Mouse (Mus musculus) layer of hippocampus, postnatal 25 days (tissue): ENCODE results near the gene Jmjd6. TPM values are rescaled to one million over a fixed set of nuclear protein-coding genes. Genes with fewer than 3 reads are reported as not detected.
"Not testable (repeated sequence)": the region's sequence is repeated elsewhere in the genome, so short reads cannot be mapped to it uniquely, and the experiment has no call there.

Experiments
- DNase-seq, 2 experiments: peaks; one replicate each; pipeline ENCODE4 v3.0.0; 2022; ENCODE audit warnings: mixed read lengths in 2 of 2, low spot score in 1 of 2; ENCODE audit errors: extremely low spot score in 1 of 2
- total RNA-seq, 2 experiments: library from RNA; stranded (reverse); gene quantifications; 2 replicates each; pipeline ENCODE4 v1.2.3; 2021

Jmjd6 gene
- total RNA-seq, 2 experiments from 2014 or later = 30.3 TPM

DNA sequence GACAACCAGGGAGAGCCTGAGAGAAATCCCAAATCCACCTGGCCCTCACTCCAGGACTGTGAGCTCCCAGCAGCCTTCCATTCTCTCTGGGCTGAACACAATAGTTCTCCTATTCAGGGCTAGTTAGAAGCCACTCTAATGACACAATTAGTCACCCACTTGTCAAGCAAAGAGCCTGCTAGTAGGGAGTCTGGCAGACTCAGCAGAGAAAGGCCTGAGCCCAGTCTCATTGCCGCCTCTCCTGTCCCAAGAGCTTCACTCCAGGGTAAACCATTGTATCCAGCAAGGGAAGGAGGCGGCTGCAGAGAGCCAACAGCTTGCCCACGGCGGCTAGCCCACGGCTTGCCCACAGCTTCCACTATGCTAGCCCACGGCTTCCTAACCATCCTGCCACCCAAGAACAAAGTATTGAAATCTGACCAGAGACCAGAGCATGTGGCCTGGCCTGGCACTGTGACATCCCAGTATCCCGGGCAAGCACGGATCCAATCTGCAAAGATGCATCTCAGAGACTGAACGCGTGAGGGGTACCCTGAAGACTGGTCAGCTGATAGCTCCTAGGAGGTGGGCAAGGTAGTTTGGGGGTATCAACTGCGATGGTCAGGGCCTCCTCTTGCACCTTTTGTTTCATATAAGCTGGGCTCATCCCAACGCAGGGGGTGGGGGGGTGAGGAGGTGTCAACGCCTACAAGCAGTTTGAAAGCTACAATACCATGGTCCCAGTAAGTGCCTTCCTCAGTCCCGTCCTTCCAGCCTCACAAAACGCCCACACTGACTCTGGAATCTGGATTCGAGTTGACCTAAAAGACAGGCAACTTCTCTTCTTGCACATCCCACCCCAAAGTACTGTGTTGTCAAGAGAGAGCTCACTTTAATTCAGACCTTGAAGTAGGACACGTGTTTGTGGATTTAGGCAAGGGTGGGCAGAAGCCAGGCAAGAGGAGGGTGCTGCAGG, 16.4 kb downstream of the Jmjd6 start:
- DNase-seq = no peak

DNA sequence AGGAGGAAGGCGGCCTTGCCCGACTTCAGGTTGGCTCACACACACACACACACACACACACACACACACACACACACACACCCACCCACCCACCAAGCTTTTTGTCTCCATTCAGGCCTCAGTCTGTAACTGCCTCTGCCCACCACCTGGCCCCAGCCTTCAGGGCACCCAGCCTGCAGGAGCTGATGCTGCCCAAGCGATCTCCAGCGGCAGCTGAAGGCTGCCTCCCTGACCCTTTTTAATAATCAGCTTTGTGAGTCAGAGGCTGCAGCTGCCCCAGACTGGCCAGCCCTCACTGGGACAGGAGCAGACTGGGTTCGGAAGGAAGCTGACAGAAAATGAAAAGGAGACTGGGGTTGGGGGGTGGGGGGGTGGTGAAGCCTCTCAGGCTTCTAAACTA, 18.0 kb downstream of the Jmjd6 start:
- no peak for DNase-seq

DNA sequence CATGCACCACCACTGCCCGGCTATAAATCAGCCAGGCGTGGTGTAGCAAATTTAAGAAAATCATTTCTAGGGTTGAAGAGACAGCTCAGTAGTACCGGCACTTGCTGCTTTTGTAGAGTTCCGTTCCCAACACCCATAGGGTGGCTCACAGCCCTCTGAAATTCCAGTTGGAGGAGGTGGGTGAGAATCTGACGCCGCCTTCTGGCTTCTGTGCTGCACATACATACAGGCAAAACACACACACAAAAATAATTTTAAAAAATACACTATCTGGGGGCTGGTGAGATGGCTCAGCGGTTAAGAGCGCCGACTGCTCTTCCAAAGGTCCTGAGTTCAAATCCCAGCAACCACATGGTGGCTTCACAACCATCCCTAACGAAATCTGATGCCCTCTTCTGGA, 19.4 kb downstream of the Jmjd6 start:
- not testable (repeated sequence) for DNase-seq

DNA sequence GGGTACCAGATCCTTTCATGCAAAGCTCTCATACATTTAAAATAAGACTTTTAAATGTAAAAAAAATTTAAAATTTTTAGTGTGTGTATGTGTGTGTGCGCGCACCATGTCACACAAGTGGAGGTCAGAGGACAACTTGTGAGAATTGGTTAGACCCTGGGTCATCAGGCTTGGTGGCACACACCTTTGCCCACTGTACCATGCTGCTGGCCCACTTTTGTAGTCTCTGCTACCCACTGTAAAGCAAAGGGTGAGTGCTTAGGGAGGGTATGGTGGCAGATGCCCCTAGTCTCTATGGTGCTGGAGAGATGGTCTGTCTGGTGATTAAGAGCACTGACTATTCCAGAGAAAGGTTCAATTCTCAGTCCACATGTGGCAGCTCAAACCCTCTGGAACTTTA, 20.0 kb downstream of the Jmjd6 start:
- DNase-seq = no peak

DNA sequence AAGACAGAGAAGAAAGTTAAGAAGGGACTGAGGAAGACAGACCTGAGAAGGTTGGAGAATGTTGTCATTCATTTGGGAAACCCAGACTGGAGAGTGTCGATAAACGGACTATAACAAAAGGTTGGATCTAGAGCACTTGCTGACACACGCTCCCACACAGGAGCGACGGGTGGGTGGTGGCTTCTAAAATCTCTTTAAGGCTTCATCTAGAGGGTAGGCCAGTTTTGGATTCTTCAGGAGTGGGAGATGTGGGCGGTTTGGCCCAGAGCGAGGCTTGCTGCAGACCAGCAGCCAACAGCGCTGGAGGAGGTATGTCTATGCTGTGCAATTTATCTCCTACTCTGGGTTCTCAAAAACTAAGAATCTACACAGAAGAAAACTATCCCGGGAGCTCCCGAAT, 20.6 kb downstream of the Jmjd6 start:
- no peak for DNase-seq

DNA sequence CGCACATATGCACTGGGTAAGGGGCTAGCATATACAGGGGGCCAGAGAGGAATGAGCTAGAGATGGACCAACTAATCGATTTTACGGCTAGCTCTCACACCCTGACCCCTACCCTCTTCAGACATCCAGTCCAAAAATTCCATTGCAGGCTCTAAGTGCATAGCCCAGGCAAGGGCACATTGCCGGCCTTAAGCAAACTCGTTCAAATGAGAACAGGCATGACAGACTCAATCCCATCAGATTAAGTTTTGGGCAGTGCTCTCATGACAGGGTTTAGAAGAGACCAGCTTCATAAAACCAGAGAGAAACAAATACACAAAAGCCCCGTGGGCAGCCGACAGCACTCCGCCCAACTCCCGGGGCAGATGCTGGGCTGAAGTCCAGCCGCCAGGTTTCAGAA, 21.0 kb downstream of the Jmjd6 start:
- no peak for DNase-seq

DNA sequence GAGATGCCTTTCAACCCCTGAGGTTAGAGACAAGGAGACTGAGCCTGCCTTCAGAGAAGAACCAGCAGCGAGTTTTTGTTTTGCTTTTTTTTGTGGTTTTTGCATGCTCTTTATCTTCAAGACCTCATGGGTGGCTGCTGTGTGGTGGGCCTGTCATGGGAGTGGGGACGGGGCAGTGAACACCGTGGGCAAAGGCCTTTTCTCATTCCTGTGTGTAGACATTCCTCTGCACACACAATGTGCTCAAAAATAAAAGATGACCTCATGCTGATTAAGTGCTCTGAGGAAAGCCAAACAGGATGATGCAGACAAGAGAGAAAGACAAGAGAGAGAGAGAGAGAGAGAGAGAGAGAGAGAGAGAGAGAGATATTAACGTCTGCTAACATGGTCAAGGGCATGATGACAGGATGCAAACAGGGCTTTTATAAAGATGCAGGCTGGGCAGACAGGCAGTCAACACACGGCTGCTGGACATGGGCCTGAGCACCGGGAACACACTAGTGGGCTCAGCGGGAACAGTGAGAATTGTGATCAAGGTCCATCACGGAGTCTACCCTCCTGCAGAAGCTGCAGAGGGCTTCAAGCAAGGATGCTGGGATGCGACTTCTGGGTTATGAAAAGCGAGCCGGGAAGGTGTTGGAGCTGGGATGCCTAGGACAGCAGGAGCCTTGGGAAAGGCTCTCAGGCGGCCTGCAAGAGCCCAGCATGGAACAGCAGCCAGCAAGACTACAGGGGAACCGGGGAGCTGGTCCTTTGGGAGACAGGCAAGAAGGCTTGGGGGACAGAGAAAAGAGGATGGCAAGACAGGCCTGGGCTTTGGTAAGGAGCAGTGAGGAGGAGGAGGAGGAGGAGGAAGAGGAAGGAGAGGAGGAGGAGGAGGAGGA, 21.9 kb downstream of the Jmjd6 start:
- no peak for DNase-seq

DNA sequence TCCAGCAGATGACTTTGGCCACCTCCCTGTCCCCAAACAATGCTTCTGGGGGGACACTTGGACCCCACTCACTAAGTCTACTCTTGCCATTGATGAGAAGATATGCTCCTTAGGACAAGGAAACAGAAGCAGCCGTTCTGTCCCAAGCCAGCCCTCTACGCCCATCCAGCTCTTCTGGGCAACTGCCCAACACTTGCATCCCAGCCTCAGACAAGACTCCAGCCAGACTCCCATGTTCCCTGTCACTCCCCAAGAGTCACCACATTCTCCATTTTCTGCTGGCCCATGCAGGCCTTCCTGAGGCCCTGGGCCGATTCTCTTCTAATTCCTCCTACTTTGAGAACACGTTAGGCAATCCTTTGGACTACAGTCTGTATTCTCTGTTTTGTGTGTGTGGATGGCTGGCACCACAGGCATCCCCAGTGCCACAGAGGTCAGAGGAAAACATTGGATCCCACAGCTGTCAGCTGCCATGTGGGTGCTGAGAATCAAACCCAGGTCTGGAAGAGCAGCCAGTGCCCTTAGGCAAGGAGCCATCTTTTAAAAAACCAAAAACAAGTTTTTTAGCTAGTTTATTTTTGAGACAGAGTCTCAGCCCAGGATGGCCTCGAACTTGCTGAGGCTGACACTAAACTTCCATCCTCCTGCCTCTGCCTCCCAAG, 23.2 kb downstream of the Jmjd6 start:
- no peak for DNase-seq

DNA sequence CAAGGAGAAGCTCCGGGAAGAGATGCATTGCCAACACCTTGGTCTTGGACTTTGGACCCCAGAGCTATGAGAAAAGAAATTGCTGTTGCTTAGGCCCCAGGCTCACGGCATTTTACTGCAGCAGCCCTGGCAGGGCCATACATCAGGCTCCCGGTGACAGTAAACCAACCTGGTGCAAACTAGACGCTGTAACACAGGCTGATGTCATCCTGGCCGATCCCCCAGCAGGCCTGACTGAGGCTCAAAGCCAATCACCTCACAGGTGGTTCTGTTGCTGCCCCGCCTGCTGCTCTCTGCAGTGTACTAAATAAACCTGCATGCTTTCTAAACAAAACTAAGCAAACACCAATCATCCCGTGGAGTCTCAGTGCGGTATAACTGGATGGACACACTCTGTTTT, 24.5 kb downstream of the Jmjd6 start:
- no peak for DNase-seq

DNA sequence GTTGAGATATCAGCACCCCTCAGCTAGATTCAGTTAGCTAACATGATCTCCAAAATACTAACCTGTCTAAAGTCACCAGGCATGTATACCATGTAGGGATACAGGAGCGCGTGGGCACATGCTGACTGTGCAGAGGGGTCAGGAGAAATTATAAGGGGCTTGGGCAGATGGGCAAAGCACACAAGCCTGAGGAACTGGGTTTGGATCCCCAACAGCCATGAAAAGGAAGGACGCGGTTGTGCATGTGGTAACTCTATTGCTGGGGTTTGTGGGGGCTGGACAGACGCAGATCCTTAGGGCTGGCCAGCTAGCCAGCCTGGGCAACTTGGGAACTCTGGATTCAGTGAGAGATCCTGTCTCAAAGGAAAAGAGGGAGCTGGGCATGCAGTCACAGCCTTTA, 25.7 kb downstream of the Jmjd6 start:
- DNase-seq = no peak

DNA sequence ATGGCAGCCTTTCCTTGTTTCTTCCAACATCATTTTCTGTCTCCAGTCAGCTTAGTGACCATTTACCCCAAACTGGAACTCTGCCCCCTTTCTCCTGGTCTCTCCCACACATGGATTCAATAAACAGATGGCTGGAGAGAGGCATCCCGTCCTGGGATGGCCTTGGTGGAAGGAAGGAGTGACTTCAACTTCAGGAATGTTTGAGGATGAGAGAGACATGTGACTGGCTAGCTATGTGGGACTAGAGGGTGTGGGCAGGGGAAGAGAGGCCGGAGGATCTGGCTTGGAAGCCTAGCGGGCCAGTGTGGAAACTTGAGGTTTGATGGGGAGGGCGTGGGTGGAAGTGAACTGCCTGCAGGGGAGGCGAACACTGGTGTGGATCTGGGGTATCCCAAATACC, 26.5 kb downstream of the Jmjd6 start:
- no peak for DNase-seq

DNA sequence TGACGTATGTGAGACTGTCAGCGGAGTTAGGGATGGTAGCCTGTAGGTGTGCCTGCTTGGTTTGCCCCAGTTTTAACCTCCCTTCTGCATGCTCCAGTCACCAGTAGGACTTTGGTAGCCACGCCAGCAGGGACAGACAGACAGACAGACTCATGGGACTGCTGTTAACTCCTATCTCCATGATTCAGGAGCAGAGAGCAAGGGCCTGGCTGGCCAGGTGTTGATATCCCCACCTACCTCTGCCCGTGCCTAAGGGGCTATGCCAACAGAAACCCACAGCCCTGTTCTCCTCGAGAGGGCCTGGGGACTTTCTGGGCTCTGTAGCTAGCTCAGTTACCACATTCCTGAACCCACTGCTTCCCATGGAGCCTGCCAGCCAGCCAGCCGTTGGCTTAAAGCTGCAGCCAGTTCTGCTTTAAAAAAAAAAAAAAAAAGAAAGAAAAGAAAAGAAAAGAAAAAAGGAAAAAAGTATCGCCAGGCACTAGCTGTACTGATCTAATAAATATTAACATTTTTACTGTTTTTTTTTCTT, 28.3 kb downstream of the Jmjd6 start:
- DNase-seq = no peak

DNA sequence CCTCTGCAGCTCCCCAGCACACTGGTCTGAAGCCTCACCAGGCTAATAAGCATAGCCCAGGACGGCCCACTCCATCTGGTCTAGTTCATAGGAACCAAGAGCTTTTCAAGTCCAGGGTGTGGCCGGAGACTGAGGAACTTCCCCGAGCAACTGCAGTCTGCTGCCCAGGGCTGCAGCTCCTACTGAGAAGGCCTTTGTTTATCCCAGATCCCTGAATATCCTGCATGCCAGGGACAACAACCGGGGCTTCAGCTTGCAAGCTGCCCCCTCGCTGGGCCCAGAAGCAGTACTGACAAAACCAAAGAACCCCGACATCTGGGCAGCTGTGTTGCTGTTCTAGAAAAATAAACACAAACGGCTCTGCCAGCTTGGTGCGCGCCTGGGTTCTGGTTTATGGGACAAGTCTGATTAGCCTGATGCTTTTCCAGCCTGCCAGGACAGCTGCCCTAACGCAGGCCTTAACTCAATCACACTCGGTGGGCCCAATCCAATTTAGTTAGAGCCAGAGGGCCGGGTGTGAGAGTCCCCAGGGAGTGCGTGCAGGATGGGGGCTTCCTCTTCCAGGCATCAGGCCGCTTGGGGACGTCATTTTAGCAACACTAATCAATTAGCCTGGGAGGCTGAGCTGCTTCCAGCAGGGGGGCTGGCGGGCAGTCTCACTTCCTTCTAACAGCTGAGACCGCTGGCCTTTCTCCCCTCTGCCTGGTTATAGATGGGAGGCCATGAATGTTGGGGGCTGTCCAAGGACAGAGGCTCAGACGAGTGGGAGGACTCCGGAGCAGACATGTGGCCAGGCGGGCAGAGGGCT, 29.0 kb downstream of the Jmjd6 start:
- DNase-seq = no peak

DNA sequence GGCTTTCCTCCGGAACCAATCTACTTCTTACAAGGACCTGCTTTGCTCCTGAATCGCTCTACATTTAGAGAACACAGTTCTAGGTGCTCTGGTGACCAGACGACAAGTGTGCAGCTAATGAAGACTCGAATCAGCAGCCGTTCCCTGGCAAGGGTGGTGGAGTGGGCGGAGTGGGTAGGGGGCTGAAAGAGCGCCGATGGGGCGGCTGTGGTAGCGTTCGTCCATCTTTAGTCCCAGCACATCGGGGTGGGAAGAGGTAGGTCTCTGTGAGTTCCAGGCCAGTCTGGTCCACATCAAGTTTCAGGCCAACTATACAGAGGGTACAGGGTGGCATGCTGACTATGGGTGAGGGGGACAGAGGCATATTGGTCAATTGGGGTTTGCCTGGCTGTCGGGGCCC, 29.6 kb downstream of the Jmjd6 start:
- DNase-seq = no peak

DNA sequence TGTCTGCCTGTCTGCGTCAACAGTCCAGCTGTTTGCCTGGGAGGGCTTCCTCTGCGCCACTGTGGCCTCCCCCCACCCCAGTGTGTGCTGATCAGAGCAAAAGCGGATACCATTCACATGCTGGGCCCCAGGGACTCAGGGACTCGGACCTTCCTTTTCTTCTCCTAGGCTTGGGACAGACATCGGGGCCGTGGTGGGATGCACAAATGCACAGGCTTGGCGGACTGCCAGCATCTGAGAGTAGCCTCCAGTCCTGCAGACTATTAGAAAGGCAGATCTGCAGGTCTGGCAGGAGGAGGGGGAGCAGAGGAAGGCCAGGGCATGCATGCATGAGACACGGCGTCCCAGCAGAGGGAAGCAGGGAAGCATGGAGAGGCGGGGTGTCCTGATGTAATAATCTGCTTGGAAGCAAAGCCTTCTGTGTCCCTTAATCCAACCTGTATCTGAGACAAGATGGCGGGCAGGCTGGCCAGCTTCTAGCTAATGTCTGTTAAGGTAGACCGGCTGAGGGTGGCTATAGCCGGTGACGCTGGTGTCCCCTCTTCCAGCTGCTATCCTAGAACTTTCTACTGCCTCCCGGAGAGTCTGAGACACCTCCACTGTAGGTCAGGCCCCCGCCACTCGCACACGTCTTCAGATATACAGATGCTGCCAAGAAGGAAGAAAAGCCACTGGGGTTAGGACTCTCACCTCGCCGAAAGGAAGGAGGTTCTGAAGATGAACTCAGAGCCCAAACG, 30.3 kb downstream of the Jmjd6 start:
- DNase-seq = no peak

DNA sequence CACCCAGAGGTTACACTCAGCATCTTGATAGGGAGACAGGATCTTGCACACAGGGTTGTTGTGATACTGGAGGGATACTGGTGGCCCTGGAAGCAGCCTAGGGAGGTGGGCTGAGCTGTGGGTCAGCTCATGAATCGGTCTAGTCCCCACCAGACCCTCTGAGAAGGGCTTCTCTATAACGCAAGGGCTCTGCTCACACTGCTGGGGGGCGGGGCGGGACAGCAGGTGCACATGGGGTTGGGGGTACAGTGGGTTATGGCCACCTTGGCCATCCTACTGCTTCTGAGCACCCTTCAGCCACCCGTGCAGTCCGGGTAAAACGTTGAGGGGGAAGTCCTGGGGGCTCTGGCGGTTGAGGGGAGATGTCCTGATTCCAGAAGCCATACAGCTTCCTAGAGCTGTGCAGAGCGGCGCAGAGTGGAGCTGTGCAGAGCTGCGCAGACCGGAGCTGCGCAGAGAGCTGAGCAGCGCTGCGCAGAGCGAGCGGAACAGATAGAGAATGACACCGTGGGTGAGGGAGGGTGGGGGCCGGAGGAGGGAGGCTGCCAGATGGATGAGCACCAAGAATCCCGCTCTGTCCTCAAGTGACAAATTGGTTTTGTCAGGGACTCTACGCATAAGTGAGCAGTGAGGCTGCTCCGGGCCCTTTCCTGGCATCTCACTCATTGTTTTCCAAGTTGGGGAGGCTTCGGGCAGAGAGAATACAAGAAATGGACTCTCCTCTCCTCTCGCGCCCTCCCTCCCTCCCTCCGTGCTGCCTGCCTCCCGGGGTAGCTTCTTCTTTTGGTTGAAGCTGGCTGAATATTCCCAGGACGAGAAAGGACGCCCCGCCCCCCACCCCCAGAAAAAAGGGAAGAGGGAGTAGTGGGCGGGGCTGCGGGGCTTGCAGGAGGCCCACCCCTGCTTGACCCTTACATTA, 32.0 kb downstream of the Jmjd6 start:
- peak; percentile 54 to 60 for DNase-seq

DNA sequence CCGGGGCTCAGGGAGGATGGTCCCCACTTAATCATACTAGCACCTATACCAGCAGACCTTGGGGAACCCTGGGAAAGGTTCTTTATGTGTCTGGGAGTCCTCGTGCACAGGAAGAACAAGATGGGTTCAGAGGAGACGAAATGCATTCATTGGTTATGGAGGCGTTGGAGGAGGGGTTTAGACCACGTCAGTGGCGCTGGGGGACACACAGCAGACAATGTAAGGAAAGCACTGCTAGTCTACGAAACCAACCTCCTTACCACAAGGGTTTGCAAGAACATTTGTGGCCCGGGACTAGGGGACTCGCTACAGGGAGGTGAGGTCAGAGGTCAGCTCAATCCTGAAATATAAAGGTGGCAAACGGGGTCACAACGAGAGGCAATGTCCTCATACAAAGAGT, 32.7 kb downstream of the Jmjd6 start:
- no peak for DNase-seq

DNA sequence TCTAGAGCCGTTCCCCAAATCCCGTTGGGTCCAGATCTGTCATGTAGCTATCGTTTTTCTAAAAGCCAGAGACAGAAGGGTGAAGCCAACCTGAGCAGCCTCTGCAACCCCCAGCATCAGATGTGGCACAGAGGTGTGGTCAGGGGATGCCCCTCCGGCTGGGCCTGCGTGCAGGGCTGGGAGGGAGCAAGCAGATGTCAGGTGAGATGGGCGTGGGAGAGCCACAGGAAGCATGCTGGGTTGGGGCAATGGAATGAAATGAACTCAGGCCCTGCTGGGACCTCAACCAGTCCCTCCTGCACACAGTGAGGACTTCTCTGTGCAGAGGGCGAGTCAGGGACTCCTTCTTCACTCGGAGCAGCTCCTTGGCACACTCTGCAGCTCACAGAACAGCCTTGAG, 33.7 kb downstream of the Jmjd6 start:
- DNase-seq = no peak
